In genomic region chr11:119935457-119935856, GRCm38 (mm10) we compare ENCODE assay signal across 8 mouse cellular contexts. TPM values are rescaled to one million over a fixed set of nuclear protein-coding genes. Genes with fewer than 3 reads are reported as not detected.
DNase-seq lines count a peak whose midpoint lies in the region; ATAC-seq and TF ChIP-seq lines count a peak whose summit lies in the region.

No protein-coding gene starts in this region.

- H3K36me3 ChIP-seq in embryonic facial prominence, embryonic 11.5 days (replicated peaks; ENCODE audit: control insufficient read depth, insufficient read depth, low read depth, low read length), result no peaks in the 10 kb centered on the region
- H3K36me3 ChIP-seq in small intestine, adult 2 months (ENCODE audit: control insufficient read depth, insufficient read depth, low read length), result no peaks in the 10 kb centered on the region

- TF ChIP-seq POLR2A in small intestine, adult 2 months (IDR thresholded peaks at IDR 0.05; ENCODE audit: low read depth, low read length), result no peak

- no peak overlapping the region for H3K9ac ChIP-seq in embryonic facial prominence, embryonic 11.5 days (replicated peaks; ENCODE audit: low read length)

- no peak overlapping the region for H3K4me2 ChIP-seq in embryonic facial prominence, embryonic 11.5 days (ENCODE audit: low read depth, low read length)

- peak; percentile 75; the same call in 1 of the 2 replicates for TF ChIP-seq CTCF in small intestine, adult 2 months (IDR thresholded peaks at IDR 0.05; ENCODE audit: extremely low read depth, insufficient read length, insufficient replicate concordance, low read depth, low read length)

- H3K4me3 ChIP-seq in embryonic facial prominence, embryonic 11.5 days (ENCODE audit: low read depth, low read length), result no peak overlapping the region
- no peak overlapping the region for H3K4me3 ChIP-seq in small intestine, adult 2 months (ENCODE audit: low read depth, low read length)

- H3K27ac ChIP-seq in embryonic facial prominence, embryonic 11.5 days (replicated peaks; ENCODE audit: low read depth, low read length), result no peak overlapping the region
- H3K27ac ChIP-seq in small intestine, adult 2 months (ENCODE audit: insufficient read depth, low read depth, low read length), result no peak overlapping the region

- no peaks in the 10 kb centered on the region for H3K27me3 ChIP-seq in embryonic facial prominence, embryonic 11.5 days (ENCODE audit: control insufficient read depth, insufficient read depth, low read length)
- no peaks in the 10 kb centered on the region for H3K27me3 ChIP-seq in small intestine, adult 2 months (ENCODE audit: control insufficient read depth, insufficient read depth, low read length)

- WGBS in embryonic facial prominence, embryonic 11.5 days, result 26% methylated on average over 6 of the region's 6 CpGs
- 37% methylated on average over 6 of the region's 6 CpGs for WGBS in small intestine, adult 2 months

- H3K9me3 ChIP-seq in embryonic facial prominence, embryonic 11.5 days (replicated peaks; ENCODE audit: control insufficient read depth, low read length), result no peaks in the 10 kb centered on the region; the same call in 1 of the 2 replicates

- no peak for ATAC-seq in embryonic facial prominence, embryonic 11.5 days (replicated peaks; ENCODE audit: insufficient number of reproducible peaks, low FRiP score, low TSS enrichment, low read depth)
- peak; percentile 44 for ATAC-seq in megakaryocyte, adult 5-6 weeks (ENCODE audit: poor library complexity, severe bottlenecking)
- ATAC-seq in erythroblast, adult 5-6 weeks (replicated peaks; ENCODE audit: low FRiP score, poor library complexity, severe bottlenecking), result no peak

- no peaks in the 10 kb centered on the region; the same call in none of the 2 replicates for H3K4me1 ChIP-seq in embryonic facial prominence, embryonic 11.5 days (ENCODE audit: control insufficient read depth, insufficient read depth, low read length)
- H3K4me1 ChIP-seq in small intestine, adult 2 months (ENCODE audit: control insufficient read depth, insufficient read depth, insufficient read length, low read length), result peaks cover 24% of the 10 kb centered on the region

- peak; percentile 67 for DNase-seq in ovary, postnatal 14 days (ENCODE audit: low spot score)
- no peak for DNase-seq in ovary, adult 18-20 months (ENCODE audit: low spot score)
- peak; percentile 82 for DNase-seq in adrenal gland, postnatal 10 days
- DNase-seq in embryonic facial prominence, embryonic 11.5 days (ENCODE audit: low spot score), result peak; percentile 78
- peak; percentile 85 for DNase-seq in induced T-regulatory cell, adult 2 months (ENCODE audit: low read depth)

RNA-seq across cellular contexts. Expression of gene Baiap2, which starts 7.1 kb away (rescaled TPM):
- 10 to 100 TPM; 18.9 to 21.3 TPM for total RNA-seq in adrenal gland, postnatal 10 days (2021)
- polyA plus RNA-seq in embryonic facial prominence, embryonic 11.5 days (2014; fragmentation: Nextera tagmentation; extraction: Ambion mirVana), result 11.9 and 13.9 TPM in 2 replicates
- total RNA-seq in megakaryocyte, adult 5-6 weeks (2015), result 6.2 TPM in 2 replicates
- 6.2 and 6.9 TPM in 2 replicates for total RNA-seq in megakaryocyte, adult 5-6 weeks (2017)
- 10.7 and 12.7 TPM in 2 replicates for polyA plus RNA-seq in small intestine, adult 2 months (2012; rRNA removed)
- total RNA-seq in erythroblast, adult 5-6 weeks (2015; ENCODE audit: low replicate concordance), result 0.42 and 3.5 TPM in 2 replicates
- total RNA-seq in erythroblast, adult 5-6 weeks (2017; ENCODE audit: low replicate concordance), result 1.6 and 2.5 TPM in 2 replicates

RNA-seq across cellular contexts. Expression of gene Chmp6, which starts 22.2 kb away (rescaled TPM):
- total RNA-seq in adrenal gland, postnatal 10 days (2021), result 10 to 100 TPM; 34.7 to 40.0 TPM
- polyA plus RNA-seq in embryonic facial prominence, embryonic 11.5 days (2014; fragmentation: Nextera tagmentation; extraction: Ambion mirVana), result 93.8 and 106 TPM in 2 replicates
- total RNA-seq in megakaryocyte, adult 5-6 weeks (2015), result 20.7 and 21.7 TPM in 2 replicates
- total RNA-seq in megakaryocyte, adult 5-6 weeks (2017), result 54.8 and 79.3 TPM in 2 replicates
- polyA plus RNA-seq in small intestine, adult 2 months (2012; rRNA removed), result 69.0 and 137 TPM in 2 replicates
- 5.9 and 7.7 TPM in 2 replicates for total RNA-seq in erythroblast, adult 5-6 weeks (2015; ENCODE audit: low replicate concordance)
- 3.5 and 6.7 TPM in 2 replicates for total RNA-seq in erythroblast, adult 5-6 weeks (2017; ENCODE audit: low replicate concordance)
